Mouse (Mus musculus): Measurements from ENCODE around the gene Blvrb. TPM values are rescaled to one million over a fixed set of nuclear protein-coding genes. Genes with fewer than 3 reads are reported as not detected.

Gene Blvrb
- polyA plus RNA-seq, 1 experiment from 2014 or later, result 34.4 TPM

DNA sequence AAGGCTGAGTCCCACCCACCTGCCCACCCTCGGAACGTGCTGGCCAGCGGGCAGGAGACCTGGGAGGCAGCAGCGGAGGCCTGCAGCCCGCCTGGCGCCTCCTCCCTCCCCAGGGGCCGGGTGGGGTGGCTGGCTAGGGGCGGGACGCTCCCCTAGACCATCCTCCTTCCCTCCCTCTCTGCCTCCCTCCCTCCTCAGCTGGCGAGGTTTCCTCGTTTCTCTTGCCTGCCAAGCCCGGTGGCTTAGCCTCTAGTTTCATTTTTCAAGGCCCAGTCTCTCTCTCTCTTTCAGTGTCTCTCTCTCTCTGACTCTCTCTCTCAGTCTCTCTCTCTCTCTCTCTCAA, 33.8 kb downstream of the Blvrb start:
- H3K27ac ChIP-seq (ENCODE audit: low read depth, low read length), result 0 out of 2 replicates have a peak overlapping the region, but pooled peaks have one; percentile 18
- H3K4me1 ChIP-seq (replicated peaks; ENCODE audit: control insufficient read depth, insufficient read depth, low read length), result peaks cover 5% of the 10 kb centered on the region; the same call in 1 of the 2 replicates
- no peaks in the 10 kb centered on the region for H3K27me3 ChIP-seq (ENCODE audit: control insufficient read depth, insufficient read depth, low read length)
- H3K4me2 ChIP-seq (ENCODE audit: low read depth, low read length, severe bottlenecking), result peak overlapping the region; percentile 59
- peak overlapping the region; percentile 59 for H3K9ac ChIP-seq (ENCODE audit: low read length)
- H3K4me3 ChIP-seq (ENCODE audit: low read depth, low read length), result peak overlapping the region; percentile 24
- peak; percentile 80 for ATAC-seq (replicated peaks; ENCODE audit: low FRiP score)
- H3K36me3 ChIP-seq (ENCODE audit: control insufficient read depth, insufficient read depth, low read length), result peaks cover 4% of the 10 kb centered on the region; the same call in 1 of the 2 replicates
- no peaks in the 10 kb centered on the region for H3K9me3 ChIP-seq (ENCODE audit: control insufficient read depth, low read length)
- peak; percentile 85 for DNase-seq (ENCODE audit: low spot score)
- 0% methylated on average over 6 of the region's 12 CpGs for WGBS

GRCm38 (mm10) chr7:27483860-27484259, 36.1 kb downstream of the Blvrb start:
- Histone ChIP-seq H3K36me3 (ENCODE audit: control insufficient read depth, insufficient read depth, low read length) (no peaks in the 10 kb centered on the region), H3K4me3 (ENCODE audit: low read depth, low read length) (no peak overlapping the region), H3K9me3 (ENCODE audit: control insufficient read depth, low read length) (no peaks in the 10 kb centered on the region), H3K9ac (ENCODE audit: low read length) (no peak overlapping the region), H3K4me2 (ENCODE audit: low read depth, low read length, severe bottlenecking) (no peak overlapping the region), H3K27ac (ENCODE audit: low read depth, low read length) (no peak overlapping the region), H3K4me1 (replicated peaks; ENCODE audit: control insufficient read depth, insufficient read depth, low read length) (peaks cover 13% of the 10 kb centered on the region), H3K27me3 (ENCODE audit: control insufficient read depth, insufficient read depth, low read length) (no peaks in the 10 kb centered on the region)
- no peak for DNase-seq (ENCODE audit: low spot score)
- ATAC-seq (replicated peaks; ENCODE audit: low FRiP score), result no peak
- 83% methylated on average over 4 of the region's 4 CpGs for WGBS

- 8% methylated on average over 13 of the region's 13 CpGs for WGBS
- H3K27ac ChIP-seq (ENCODE audit: low read depth, low read length), result no peak overlapping the region
- peak overlapping the region; percentile 77 for H3K4me3 ChIP-seq (ENCODE audit: low read depth, low read length)
- peak overlapping the region; percentile 68 for H3K4me2 ChIP-seq (ENCODE audit: low read depth, low read length, severe bottlenecking)
- ATAC-seq (replicated peaks; ENCODE audit: low FRiP score), result peak; percentile 0; the same call in 1 of the 2 replicates
- H3K27me3 ChIP-seq (ENCODE audit: control insufficient read depth, insufficient read depth, low read length), result no peaks in the 10 kb centered on the region
- H3K36me3 ChIP-seq (ENCODE audit: control insufficient read depth, insufficient read depth, low read length), result no peaks in the 10 kb centered on the region
- peaks cover 16% of the 10 kb centered on the region for H3K4me1 ChIP-seq (replicated peaks; ENCODE audit: control insufficient read depth, insufficient read depth, low read length)
- H3K9me3 ChIP-seq (ENCODE audit: control insufficient read depth, low read length), result no peaks in the 10 kb centered on the region
- DNase-seq (ENCODE audit: low spot score), result no peak
- H3K9ac ChIP-seq (ENCODE audit: low read length), result peak overlapping the region; percentile 29
Observed at GRCm38 (mm10) chr7:27486102-27486769, 38.5 kb downstream of the Blvrb start.

DNA sequence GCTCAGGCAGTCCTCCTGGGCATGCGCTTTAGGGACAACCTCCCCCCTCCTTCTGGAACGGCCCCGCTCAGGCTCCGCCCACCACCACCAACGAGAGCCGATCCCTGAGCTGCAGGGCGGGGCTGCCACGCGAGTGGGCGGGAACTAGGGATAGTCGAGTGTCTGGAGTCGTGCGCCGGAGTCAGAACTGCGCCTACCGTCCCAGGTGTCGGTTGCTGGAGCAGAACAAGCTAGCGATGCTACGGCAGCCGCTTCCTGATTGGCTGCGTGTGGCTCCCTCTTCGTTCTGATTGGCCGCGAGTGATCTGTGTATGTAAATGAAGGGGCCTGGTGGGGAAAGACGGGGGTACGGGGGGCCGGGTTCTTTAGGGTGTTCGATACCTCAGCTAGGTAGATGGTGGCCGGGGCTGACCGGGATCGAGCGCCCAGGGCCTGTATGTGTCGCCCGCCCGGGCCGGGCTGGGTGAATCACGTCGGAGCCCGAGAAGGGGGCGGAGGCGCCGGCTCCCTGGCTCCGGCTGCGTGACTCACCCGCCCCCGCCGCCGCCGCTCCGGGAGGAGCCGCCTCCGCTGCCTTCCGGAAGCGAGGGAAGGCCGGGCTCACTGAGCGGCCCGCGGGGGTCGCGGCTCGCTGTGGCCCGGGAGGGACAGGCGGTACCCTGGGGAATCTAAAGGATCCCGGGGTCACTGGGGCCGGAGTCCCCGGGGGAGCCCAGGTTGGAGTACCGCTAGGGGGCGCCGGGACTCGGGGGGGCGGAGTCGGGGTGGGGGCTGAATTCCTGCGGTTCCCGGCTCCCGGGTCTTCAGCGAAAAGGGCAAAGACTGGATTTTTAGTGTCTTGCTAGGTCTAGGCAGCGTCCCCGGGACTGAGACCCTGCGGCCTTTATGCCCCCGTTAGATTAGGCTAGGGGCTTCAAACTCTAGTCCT, 39.3 kb downstream of the Blvrb start, which contains the start of gene Sertad1:
Gene Sertad1, plus strand, starts transcription at position 141 of the 928 bp plus-strand sequence.
- H3K4me3 ChIP-seq (ENCODE audit: low read depth, low read length), result peak within 1 kb of the TSS; percentile 77
- no peaks in the 10 kb centered on the region for H3K36me3 ChIP-seq (ENCODE audit: control insufficient read depth, insufficient read depth, low read length)
- H3K27ac ChIP-seq (ENCODE audit: low read depth, low read length), result peak within 1 kb of the TSS; percentile 84
- H3K4me1 ChIP-seq (replicated peaks; ENCODE audit: control insufficient read depth, insufficient read depth, low read length), result peaks cover 11% of the 10 kb centered on the region; the same call in 1 of the 2 replicates
- peak within 1 kb of the TSS; percentile 68 for H3K4me2 ChIP-seq (ENCODE audit: low read depth, low read length, severe bottlenecking)
- under 1% methylated on average over 67 of the region's 80 CpGs for WGBS
- H3K9ac ChIP-seq (ENCODE audit: low read length), result peak within 1 kb of the TSS; percentile 78
- no peaks in the 10 kb centered on the region for H3K9me3 ChIP-seq (ENCODE audit: control insufficient read depth, low read length)
- ATAC-seq (replicated peaks; ENCODE audit: low FRiP score) (peak; percentile 97), DNase-seq (ENCODE audit: low spot score) (peak; percentile 100)
- H3K27me3 ChIP-seq (ENCODE audit: control insufficient read depth, insufficient read depth, low read length), result no peaks in the 10 kb centered on the region

GRCm38 (mm10) chr7:27487740-27488268, 40.0 kb downstream of the Blvrb start:
- Histone ChIP-seq H3K9me3 (ENCODE audit: control insufficient read depth, low read length) (no peaks in the 10 kb centered on the region), H3K36me3 (ENCODE audit: control insufficient read depth, insufficient read depth, low read length) (no peaks in the 10 kb centered on the region), H3K4me3 (ENCODE audit: low read depth, low read length) (peak overlapping the region; percentile 77), H3K27ac (ENCODE audit: low read depth, low read length) (0 out of 2 replicates have a peak overlapping the region, but pooled peaks have one; percentile 32), H3K4me2 (ENCODE audit: low read depth, low read length, severe bottlenecking) (peak overlapping the region; percentile 68), H3K27me3 (ENCODE audit: control insufficient read depth, insufficient read depth, low read length) (no peaks in the 10 kb centered on the region), H3K4me1 (replicated peaks; ENCODE audit: control insufficient read depth, insufficient read depth, low read length) (peaks cover 11% of the 10 kb centered on the region; the same call in 1 of the 2 replicates), H3K9ac (ENCODE audit: low read length) (peak overlapping the region; percentile 78)
- DNase-seq (ENCODE audit: low spot score) (peak; percentile 64), ATAC-seq (replicated peaks; ENCODE audit: low FRiP score) (no peak)
- 3% methylated on average over 13 of the region's 13 CpGs for WGBS

DNA sequence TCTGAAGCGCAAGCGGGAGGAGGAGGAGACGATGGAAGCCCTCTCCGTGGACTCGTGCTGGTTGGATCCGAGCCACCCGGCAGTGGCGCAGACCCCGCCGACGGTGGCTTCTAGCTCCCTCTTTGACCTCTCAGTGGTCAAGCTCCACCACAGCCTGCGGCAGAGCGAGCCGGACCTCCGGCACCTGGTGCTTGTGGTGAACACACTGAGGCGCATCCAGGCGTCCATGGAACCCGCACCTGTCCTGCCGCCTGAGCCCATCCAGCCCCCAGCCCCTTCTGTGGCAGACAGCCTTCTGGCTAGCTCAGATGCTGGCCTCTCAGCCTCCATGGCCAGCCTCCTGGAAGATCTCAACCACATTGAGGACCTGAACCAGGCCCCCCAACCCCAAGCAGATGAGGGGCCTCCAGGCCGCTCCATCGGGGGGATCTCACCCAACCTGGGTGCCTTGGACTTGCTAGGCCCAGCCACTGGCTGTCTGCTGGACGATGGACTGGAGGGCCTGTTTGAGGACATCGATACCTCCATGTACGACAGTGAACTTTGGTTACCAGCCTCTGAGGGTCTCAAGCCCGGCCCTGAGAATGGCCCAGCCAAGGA, 41.6 kb downstream of the Blvrb start:
- Histone ChIP-seq H3K4me1 (replicated peaks; ENCODE audit: control insufficient read depth, insufficient read depth, low read length) (peaks cover 11% of the 10 kb centered on the region; the same call in 1 of the 2 replicates), H3K9me3 (ENCODE audit: control insufficient read depth, low read length) (no peaks in the 10 kb centered on the region), H3K27me3 (ENCODE audit: control insufficient read depth, insufficient read depth, low read length) (no peaks in the 10 kb centered on the region), H3K4me3 (ENCODE audit: low read depth, low read length) (no peak overlapping the region), H3K4me2 (ENCODE audit: low read depth, low read length, severe bottlenecking) (no peak overlapping the region), H3K27ac (ENCODE audit: low read depth, low read length) (no peak overlapping the region), H3K9ac (ENCODE audit: low read length) (no peak overlapping the region), H3K36me3 (ENCODE audit: control insufficient read depth, insufficient read depth, low read length) (no peaks in the 10 kb centered on the region)
- DNase-seq (ENCODE audit: low spot score) (no peak), ATAC-seq (replicated peaks; ENCODE audit: low FRiP score) (no peak)
- 91% methylated on average over 25 of the region's 25 CpGs for WGBS

DNA sequence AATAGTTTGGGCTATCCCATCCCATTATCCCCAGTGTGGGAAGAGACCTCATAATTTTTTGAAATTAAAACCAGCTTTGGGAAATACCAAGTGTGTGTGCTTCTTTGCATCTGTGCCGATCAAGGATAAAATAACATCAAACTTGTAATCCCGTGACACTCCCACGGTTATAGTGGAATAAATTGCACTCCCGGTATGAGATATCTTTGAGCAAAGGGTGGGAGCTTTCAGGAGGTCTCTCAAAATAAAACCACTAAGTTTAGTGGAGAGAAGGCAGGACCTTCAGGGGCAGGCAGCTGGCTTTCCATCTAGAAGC, 42.4 kb downstream of the Blvrb start:
- H3K4me2 ChIP-seq (ENCODE audit: low read depth, low read length, severe bottlenecking), result peak overlapping the region; percentile 72
- peak overlapping the region; percentile 71 for H3K27ac ChIP-seq (ENCODE audit: low read depth, low read length)
- H3K36me3 ChIP-seq (ENCODE audit: control insufficient read depth, insufficient read depth, low read length), result no peaks in the 10 kb centered on the region
- no peak for ATAC-seq (replicated peaks; ENCODE audit: low FRiP score)
- peak overlapping the region; percentile 39 for H3K4me3 ChIP-seq (ENCODE audit: low read depth, low read length)
- peaks cover 11% of the 10 kb centered on the region; the same call in 1 of the 2 replicates for H3K4me1 ChIP-seq (replicated peaks; ENCODE audit: control insufficient read depth, insufficient read depth, low read length)
- H3K9me3 ChIP-seq (ENCODE audit: control insufficient read depth, low read length), result no peaks in the 10 kb centered on the region
- 37% methylated on average over 4 of the region's 4 CpGs for WGBS
- H3K9ac ChIP-seq (ENCODE audit: low read length), result peak overlapping the region; percentile 64
- no peak for DNase-seq (ENCODE audit: low spot score)
- no peaks in the 10 kb centered on the region for H3K27me3 ChIP-seq (ENCODE audit: control insufficient read depth, insufficient read depth, low read length)

Data from forebrain, embryonic 11.5 days (tissue).